Mouse (Mus musculus) cerebral cortex, adult 2 months (tissue): Measurements from ENCODE around the gene Cyren.

Source experiments
- WGBS: fragments of 180-500 bp; shearing (Covaris S2); methylation state at CpG from one replicate; pipeline ENCODE4 v1.1.7; 2018; 5-methylcytosine and 5-hydroxymethylcytosine counted together

Gene Cyren

GRCm38 (mm10) chr6:34877509-34878321, at the start of gene Cyren:
Gene Cyren, minus strand, starts transcription at chr6:34878060.
- under 1% methylated on average over 56 of the region's 56 CpGs for WGBS

- WGBS, result 94% methylated on average over 8 of the region's 8 CpGs
Measured at GRCm38 (mm10) chr6:34927594-34927993, 49.7 kb upstream of the Cyren start.

DNA sequence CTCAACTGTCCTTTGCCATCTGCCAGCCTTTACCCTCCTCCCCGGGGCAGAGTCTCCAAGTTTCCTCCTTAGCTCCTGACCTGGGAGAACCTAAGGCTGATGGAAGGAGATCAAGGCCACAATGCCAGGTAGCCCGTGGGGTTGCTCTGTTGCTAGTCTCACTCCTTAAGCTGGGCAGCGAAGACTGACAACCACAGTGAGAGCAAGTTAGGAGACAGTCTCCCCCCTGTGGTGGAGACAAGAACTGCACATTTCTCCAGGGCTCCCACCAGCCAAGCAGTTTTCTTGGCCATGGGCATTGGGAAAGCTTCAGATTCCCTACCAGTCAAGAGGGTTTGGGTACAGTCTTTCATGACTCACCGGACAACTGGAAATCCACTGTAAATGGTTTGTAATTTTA, 49.3 kb upstream of the Cyren start:
- WGBS, result 36% methylated on average over 4 of the region's 4 CpGs

- WGBS, result 49% methylated on average over 14 of the region's 14 CpGs
Measured at GRCm38 (mm10) chr6:34921941-34922340, 44.1 kb upstream of the Cyren start.

DNA sequence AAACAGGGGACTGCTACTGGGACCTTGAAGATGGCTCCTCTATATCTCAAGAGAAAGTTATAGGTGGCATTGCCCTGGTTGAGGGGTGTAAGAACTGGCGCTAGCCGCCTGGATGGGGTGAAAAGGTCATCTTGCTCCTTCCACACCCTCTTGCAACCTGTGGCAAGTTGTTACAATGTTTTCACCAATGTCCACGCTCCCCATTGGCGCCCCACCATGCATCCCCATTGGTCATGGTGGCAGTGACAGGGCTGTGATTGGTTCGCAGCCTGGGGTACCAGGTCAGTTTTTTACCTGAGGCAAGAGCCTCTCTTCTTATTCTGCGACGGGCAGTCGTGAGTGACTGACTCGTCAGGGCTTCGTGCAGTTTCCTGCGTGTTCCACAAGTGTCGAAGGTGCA, 42.8 kb upstream of the Cyren start:
- WGBS, result 96% methylated on average over 12 of the region's 12 CpGs

- 70% methylated on average over 10 of the region's 10 CpGs for WGBS
Measured at GRCm38 (mm10) chr6:34919956-34920355, 42.1 kb upstream of the Cyren start, which contains the start of gene Stra8. Gene Stra8, plus strand, starts transcription at chr6:34920163.

GRCm38 (mm10) chr6:34919146-34919545, 41.3 kb upstream of the Cyren start:
- WGBS, result 92% methylated on average over 7 of the region's 7 CpGs

GRCm38 (mm10) chr6:34914462-34914861, 36.6 kb upstream of the Cyren start:
- 93% methylated on average over 3 of the region's 3 CpGs for WGBS

DNA sequence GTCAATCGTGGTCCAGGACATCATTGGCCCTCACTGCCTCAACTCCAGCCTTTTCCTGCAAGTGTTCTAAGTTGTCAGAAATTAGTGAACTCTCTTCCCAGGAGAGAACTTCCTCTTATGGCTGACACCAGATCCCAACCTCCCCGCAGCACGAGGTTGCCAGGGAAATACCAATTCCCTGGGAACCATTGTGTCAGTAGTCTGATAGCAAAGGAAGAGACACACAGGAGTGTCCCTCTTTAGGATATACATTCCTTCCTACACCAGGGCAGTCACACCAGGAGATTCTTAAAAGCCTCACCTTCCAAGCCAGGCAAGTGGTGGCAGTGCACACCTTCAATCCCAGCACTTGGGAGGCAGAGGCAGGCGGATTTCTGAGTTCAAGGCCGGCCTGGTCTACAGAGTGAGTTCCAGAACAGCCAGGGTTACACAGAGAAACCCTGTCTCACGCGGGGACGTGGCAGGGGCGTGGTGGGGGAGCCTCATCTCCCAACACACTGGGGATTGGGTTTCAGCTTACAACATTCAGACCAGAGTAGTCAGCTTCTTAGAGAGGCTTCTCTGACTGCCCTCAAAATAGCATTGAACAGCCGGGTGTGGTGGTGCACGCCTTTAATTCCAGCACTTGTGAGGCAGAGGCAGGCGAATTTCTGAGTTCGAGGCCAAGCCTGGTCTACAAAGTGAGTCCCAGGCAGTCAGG, 35.6 kb upstream of the Cyren start:
- 90% methylated on average over 13 of the region's 13 CpGs for WGBS

DNA sequence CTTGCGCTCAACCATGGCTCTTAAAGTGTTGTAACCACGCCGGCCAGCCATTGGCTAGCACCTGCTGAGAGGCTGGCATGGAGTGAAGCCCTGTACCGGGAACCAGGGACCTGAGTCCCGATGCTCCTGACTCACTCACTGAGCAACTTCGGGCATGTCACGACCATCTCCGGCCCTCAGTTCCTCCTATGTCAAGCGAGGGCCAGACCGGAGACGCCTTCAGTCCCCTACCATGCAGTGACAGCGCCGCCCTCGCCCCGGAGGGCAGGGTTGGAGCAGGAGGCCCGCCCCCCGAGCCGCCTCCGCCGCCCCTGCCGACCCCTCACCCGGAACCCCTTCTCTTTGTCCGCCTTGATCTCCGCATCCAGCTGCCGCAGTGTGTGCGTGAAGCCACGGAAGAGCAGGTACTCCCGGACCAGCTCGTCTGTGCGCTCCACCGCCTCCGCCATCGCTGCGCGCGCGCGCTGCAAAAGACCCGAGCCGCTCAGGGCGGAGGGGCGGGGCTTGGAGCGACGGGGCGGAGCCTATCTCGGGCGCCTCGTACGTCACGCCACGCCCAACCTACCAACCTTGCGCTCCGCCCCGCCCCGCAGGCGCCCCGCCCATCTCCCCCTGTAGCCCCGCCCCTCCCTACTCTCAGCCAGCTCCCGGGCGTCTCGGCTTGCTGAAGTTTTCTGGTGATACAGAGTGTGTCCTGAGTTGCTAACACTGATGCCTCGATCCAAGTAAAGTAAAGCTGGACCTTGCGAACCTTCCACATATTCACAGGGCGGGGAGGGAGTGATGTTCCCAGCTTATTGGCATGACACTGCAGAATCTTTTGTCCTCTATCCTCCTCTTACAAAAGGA, 32.7 kb upstream of the Cyren start, which contains the start of gene Wdr91:
TSS of gene Wdr91 (minus strand) at position 506 of the 849 bp plus-strand sequence.
- whole genome bisulfite sequencing, result 1% methylated on average over 63 of the region's 64 CpGs

GRCm38 (mm10) chr6:34909631-34910345, 31.9 kb upstream of the Cyren start:
- WGBS, result 27% methylated on average over 8 of the region's 8 CpGs

DNA sequence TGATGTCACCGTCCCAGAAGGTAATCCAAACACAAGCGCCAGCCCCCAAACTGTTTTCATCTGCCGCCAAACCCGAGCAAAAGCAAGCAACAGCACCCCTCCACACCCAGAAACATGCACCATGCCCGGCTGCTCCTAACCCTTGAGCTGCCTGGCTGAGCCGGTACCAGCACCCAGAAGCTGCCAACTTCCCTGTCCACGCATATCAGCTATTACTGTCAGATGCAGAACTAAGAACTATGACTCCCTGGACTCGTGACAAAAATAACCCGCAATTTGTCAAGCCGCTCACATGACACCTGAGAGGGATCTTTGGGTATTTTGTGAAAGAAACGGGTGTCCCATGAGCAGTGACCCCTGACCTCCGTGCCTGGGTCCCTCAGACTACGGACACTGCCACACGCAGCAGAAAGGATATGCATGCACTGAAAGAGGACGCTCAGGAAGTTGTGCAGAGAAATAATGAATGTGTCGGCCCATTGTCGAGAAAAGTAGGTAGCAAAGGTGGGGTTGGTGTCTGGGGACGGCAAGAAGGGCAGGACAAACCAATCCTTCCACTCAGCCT, 29.9 kb upstream of the Cyren start:
- 74% methylated on average over 18 of the region's 18 CpGs for WGBS

DNA sequence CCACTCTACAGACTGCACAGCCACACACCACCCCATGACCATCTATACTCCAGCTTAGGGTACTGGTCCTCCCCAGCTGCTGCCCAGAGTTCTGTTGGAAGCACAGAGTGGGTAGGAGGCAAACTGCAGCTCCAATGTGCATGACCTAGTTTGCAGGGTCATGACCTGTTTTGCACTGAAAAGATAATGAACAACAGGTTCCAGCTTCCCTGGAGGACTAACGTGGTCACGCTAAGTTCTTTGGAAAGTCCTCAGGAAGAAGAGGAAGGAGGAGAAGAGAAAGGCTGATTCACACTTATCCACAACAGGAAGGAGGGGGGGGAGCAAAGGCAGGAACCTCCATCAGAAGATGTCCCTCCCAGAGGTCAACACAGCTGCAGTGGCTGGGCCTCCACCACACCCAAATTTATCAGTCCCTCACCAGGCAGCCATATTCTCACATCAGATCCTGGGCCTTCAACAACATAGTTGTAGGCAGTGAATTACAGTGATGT, 29.3 kb upstream of the Cyren start:
- WGBS, result 48% methylated on average over 2 of the region's 2 CpGs

- WGBS, result 59% methylated on average over 4 of the region's 4 CpGs
Measured at GRCm38 (mm10) chr6:34906661-34907060, 28.8 kb upstream of the Cyren start.

DNA sequence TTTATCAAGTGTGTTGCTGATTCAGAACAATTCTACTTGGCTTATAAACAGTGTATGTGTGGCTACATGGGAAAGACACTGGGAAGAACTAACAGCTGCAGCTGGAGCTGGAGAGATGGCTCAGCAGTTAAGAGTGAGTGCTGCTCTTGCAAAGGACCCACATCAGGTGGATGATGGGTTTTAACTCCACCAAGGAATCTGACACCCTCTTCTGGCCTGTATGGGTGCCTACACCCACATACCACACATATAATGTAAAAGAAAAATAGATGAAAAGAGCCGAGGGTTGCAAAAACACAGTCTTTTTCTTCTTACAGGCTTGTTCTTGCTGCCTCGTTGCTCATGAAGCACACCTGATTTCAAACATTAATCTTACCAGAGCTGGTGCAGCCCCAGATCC, 28.3 kb upstream of the Cyren start:
- 63% methylated on average over 2 of the region's 2 CpGs for WGBS

DNA sequence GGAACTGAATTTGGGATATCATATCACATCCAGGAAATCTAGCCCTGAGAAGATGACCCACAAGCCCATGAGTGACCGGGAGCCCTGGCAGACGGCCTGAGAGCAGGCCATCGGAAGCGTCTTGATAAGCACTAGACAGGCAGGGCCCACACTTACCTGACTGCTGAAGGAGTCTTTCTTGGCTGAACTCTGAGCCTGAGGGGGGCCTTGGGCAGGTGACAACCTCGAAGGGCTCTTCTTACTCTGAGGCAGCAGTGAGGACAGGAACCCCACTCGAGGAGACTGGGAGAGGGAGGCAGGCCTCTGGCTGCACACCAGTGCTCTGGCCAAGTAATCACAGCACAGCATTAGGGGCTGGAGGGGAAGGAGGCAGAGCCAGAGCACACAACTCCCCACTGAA, 26.5 kb upstream of the Cyren start:
- 90% methylated on average over 6 of the region's 6 CpGs for WGBS

DNA sequence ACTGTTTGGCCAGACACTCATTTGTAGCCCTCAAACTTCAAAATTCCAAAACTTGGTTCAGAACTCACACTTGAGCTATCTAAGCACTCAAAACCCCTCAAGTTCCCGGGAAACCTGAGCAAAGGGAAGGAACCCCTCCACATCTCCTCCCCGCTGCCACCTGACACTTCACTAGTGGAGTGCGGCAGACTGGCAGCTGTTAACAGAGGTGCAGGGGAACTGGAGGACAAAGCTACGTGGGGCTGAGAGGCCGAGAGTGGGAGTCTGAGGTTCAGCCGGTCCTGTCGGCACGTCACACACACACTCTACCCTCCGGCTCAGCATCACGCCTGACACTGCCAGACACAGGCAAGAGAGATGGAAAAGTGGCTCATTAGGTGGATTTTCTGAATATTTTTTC, 26.0 kb upstream of the Cyren start:
- WGBS, result 82% methylated on average over 10 of the region's 10 CpGs

- whole genome bisulfite sequencing, result 91% methylated on average over 5 of the region's 5 CpGs
Measured at GRCm38 (mm10) chr6:34903441-34903840, 25.6 kb upstream of the Cyren start.

DNA sequence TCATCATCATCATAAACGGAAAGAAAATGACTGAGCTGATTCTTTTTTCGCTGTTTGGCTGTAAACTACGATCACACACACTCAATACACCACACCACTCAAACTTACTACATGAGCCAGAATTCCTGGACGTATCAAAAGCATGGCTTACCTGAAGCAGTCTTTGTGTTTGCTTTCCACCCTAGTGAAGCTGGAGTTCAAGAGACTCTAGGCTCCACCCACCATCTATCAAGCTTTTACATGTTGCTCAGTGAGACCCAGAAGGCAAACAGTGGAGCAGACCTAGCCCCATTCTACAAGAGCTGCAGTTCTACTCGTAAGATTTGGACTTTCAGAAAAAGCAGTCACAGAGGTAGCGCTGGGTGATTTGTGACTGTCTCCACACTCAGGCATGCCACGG, 24.7 kb upstream of the Cyren start:
- 88% methylated on average over 7 of the region's 7 CpGs for WGBS

DNA sequence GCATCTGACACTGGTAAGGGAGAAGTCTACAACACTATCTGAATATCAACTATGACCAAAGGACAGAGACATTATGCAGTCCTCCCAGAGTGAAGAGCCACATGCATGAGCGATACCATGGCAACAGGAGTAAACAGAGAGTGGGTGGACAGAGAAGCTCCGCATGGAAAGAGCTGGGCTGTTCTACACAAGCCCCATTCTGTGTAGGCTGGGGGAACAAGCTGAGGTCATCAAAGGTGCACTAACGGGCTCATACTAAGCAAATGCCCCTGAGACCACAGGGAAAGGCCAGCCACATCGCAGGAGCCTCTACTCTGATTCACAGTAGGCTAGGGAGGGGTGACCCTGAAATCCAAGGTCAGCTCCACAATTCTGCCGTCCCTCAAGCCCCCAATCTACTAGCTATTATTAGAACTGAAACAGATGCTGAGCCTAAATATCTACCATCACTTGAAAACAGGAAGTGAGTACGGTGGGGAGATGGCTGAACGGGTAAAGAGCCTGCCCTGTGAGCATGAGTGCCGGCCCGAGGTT, 24.1 kb upstream of the Cyren start:
- 61% methylated on average over 9 of the region's 9 CpGs for WGBS

- WGBS, result 97% methylated on average over 2 of the region's 2 CpGs
Measured at GRCm38 (mm10) chr6:34900990-34901389, 23.1 kb upstream of the Cyren start.
